Mouse (Mus musculus) splenic B cell, adult 2 months (primary cell): ENCODE data around the gene Cdkal1.

Source experiments
- DNase-seq: peaks from one replicate; pipeline ENCODE4 v3.0.0-alpha.2; 2011; ENCODE audit warnings: low read depth, low spot score
- H3K27me3 ChIP-seq: 2 replicates; pipeline ENCODE4 v1.6.1; 2012; ENCODE audit warnings: mild to moderate bottlenecking, low read length, moderate library complexity, mixed read lengths; ENCODE audit not compliant: control insufficient read depth, poor library complexity, insufficient read depth, severe bottlenecking
- H3K36me3 ChIP-seq: 2 replicates; pipeline ENCODE4 v1.6.1; 2012; ENCODE audit warnings: mild to moderate bottlenecking, low read length, moderate library complexity, mixed read lengths; ENCODE audit not compliant: control insufficient read depth, poor library complexity, insufficient read depth, severe bottlenecking

The Cdkal1 gene

GRCm38 (mm10) chr13:29679479-29680186 lies 175.8 kb downstream of the Cdkal1 start:
- no peaks in the 10 kb centered on the region for H3K27me3 ChIP-seq
- H3K36me3 ChIP-seq, result no peaks in the 10 kb centered on the region
- no peak for DNase-seq

- H3K36me3 ChIP-seq, result no peaks in the 10 kb centered on the region
- H3K27me3 ChIP-seq, result no peaks in the 10 kb centered on the region
- no peak for DNase-seq
Observed at GRCm38 (mm10) chr13:29677559-29677958, 177.9 kb downstream of the Cdkal1 start.

GRCm38 (mm10) chr13:29670626-29671025 lies 184.8 kb downstream of the Cdkal1 start:
- no peak for DNase-seq
- H3K27me3 ChIP-seq, result no peaks in the 10 kb centered on the region

GRCm38 (mm10) chr13:29663908-29664307 lies 191.6 kb downstream of the Cdkal1 start:
- H3K36me3 ChIP-seq, result no peaks in the 10 kb centered on the region
- DNase-seq, result no peak
- no peaks in the 10 kb centered on the region for H3K27me3 ChIP-seq

More at GRCm38 (mm10) chr13:29670626-29671025, 184.8 kb downstream of the Cdkal1 start:
- no peaks in the 10 kb centered on the region for H3K36me3 ChIP-seq

GRCm38 (mm10) chr13:29655841-29656365 lies 199.6 kb downstream of the Cdkal1 start:
- no peaks in the 10 kb centered on the region for H3K27me3 ChIP-seq
- DNase-seq, result no peak
- no peaks in the 10 kb centered on the region for H3K36me3 ChIP-seq

GRCm38 (mm10) chr13:29653407-29653806 lies 202.1 kb downstream of the Cdkal1 start:
- H3K27me3 ChIP-seq, result no peaks in the 10 kb centered on the region
- H3K36me3 ChIP-seq, result no peaks in the 10 kb centered on the region
- DNase-seq, result no peak

GRCm38 (mm10) chr13:29652791-29653190 lies 202.7 kb downstream of the Cdkal1 start:
- no peak for DNase-seq

GRCm38 (mm10) chr13:29650576-29651236 lies 204.8 kb downstream of the Cdkal1 start:
- H3K36me3 ChIP-seq, result no peaks in the 10 kb centered on the region
- DNase-seq, result no peak
- no peaks in the 10 kb centered on the region for H3K27me3 ChIP-seq

More at GRCm38 (mm10) chr13:29652791-29653190, 202.7 kb downstream of the Cdkal1 start:
- H3K27me3 ChIP-seq, result no peaks in the 10 kb centered on the region
- no peaks in the 10 kb centered on the region for H3K36me3 ChIP-seq

- no peak for DNase-seq
- H3K27me3 ChIP-seq, result no peaks in the 10 kb centered on the region
- H3K36me3 ChIP-seq, result no peaks in the 10 kb centered on the region
Observed at GRCm38 (mm10) chr13:29649593-29649992, 205.9 kb downstream of the Cdkal1 start.

- Histone ChIP-seq H3K36me3 (no peaks in the 10 kb centered on the region), H3K27me3 (no peaks in the 10 kb centered on the region)
- DNase-seq, result no peak
Observed at GRCm38 (mm10) chr13:29642226-29642625, 213.2 kb downstream of the Cdkal1 start.

GRCm38 (mm10) chr13:29641200-29641599 lies 214.3 kb downstream of the Cdkal1 start:
- no peaks in the 10 kb centered on the region for H3K36me3 ChIP-seq
- no peak for DNase-seq
- H3K27me3 ChIP-seq, result no peaks in the 10 kb centered on the region

- no peak for DNase-seq
- Histone ChIP-seq H3K36me3 (no peaks in the 10 kb centered on the region), H3K27me3 (no peaks in the 10 kb centered on the region)
Observed at GRCm38 (mm10) chr13:29640186-29640585, 215.3 kb downstream of the Cdkal1 start.

GRCm38 (mm10) chr13:29638303-29638702 lies 217.2 kb downstream of the Cdkal1 start:
- no peak for DNase-seq
- no peaks in the 10 kb centered on the region for H3K27me3 ChIP-seq
- H3K36me3 ChIP-seq, result no peaks in the 10 kb centered on the region

GRCm38 (mm10) chr13:29637788-29638187 lies 217.7 kb downstream of the Cdkal1 start:
- DNase-seq, result no peak
- no peaks in the 10 kb centered on the region for H3K27me3 ChIP-seq

GRCm38 (mm10) chr13:29635581-29635980 lies 219.9 kb downstream of the Cdkal1 start:
- no peaks in the 10 kb centered on the region for H3K36me3 ChIP-seq
- H3K27me3 ChIP-seq, result no peaks in the 10 kb centered on the region
- DNase-seq, result no peak

More at GRCm38 (mm10) chr13:29637788-29638187, 217.7 kb downstream of the Cdkal1 start:
- no peaks in the 10 kb centered on the region for H3K36me3 ChIP-seq
